Mouse (Mus musculus): ENCODE results near the gene Gm20388.
A peak's percentile ranks its signal among the peaks of the same experiment; 100 is the strongest.

Gm20388 gene

GRCm38 (mm10) chr8:122524506-122524905 is 2613.9 kb downstream of the Gm20388 start:
- no peak for DNase-seq (ENCODE audit: low spot score in 2 of 2)

- DNase-seq (ENCODE audit: low spot score in 2 of 2) = no peak
Measured at GRCm38 (mm10) chr8:122525004-122525403, 2614.4 kb downstream of the Gm20388 start.

- DNase-seq (ENCODE audit: low spot score in 2 of 2) = no peak
Measured at GRCm38 (mm10) chr8:122526084-122526483, 2615.4 kb downstream of the Gm20388 start.

GRCm38 (mm10) chr8:122526526-122527170 is 2616.0 kb downstream of the Gm20388 start:
- DNase-seq (ENCODE audit: low spot score in 2 of 2) = no peak

- DNase-seq (ENCODE audit: low spot score in 2 of 2) = no peak
Measured at GRCm38 (mm10) chr8:122527937-122528336, 2617.3 kb downstream of the Gm20388 start.

- DNase-seq (ENCODE audit: low spot score in 2 of 2) = no peak
Measured at GRCm38 (mm10) chr8:122529159-122529558, 2618.5 kb downstream of the Gm20388 start.

GRCm38 (mm10) chr8:122531312-122531711 is 2620.7 kb downstream of the Gm20388 start:
- no peak for DNase-seq (ENCODE audit: low spot score in 2 of 2)

GRCm38 (mm10) chr8:122537033-122537432 is 2626.4 kb downstream of the Gm20388 start:
- no peak for DNase-seq (ENCODE audit: low spot score in 2 of 2)

- DNase-seq (ENCODE audit: low spot score in 2 of 2) = no peak
Measured at GRCm38 (mm10) chr8:122537812-122538211, 2627.2 kb downstream of the Gm20388 start.

GRCm38 (mm10) chr8:122538310-122539076 is 2627.9 kb downstream of the Gm20388 start:
- no peak for DNase-seq (ENCODE audit: low spot score in 2 of 2)

- DNase-seq (ENCODE audit: low spot score in 2 of 2) = no peak
Measured at GRCm38 (mm10) chr8:122544138-122544537, 2633.5 kb downstream of the Gm20388 start.

GRCm38 (mm10) chr8:122546066-122546755 is 2635.6 kb downstream of the Gm20388 start:
- DNase-seq (ENCODE audit: low spot score in 2 of 2) = no peak

- no peak for DNase-seq (ENCODE audit: low spot score in 2 of 2)
Measured at GRCm38 (mm10) chr8:122546811-122547453, 2636.3 kb downstream of the Gm20388 start.

GRCm38 (mm10) chr8:122547815-122548214 is 2637.2 kb downstream of the Gm20388 start:
- DNase-seq (ENCODE audit: low spot score in 2 of 2) = no peak

- no peak for DNase-seq (ENCODE audit: low spot score in 2 of 2)
Measured at GRCm38 (mm10) chr8:122548331-122548730, 2637.7 kb downstream of the Gm20388 start.

GRCm38 (mm10) chr8:122548891-122549439 is 2638.3 kb downstream of the Gm20388 start:
- no peak for DNase-seq (ENCODE audit: low spot score in 2 of 2)

- no peak for DNase-seq (ENCODE audit: low spot score in 2 of 2)
Measured at GRCm38 (mm10) chr8:122550234-122550994, 2639.8 kb downstream of the Gm20388 start.

- DNase-seq (ENCODE audit: low spot score in 2 of 2) = no peak
Measured at GRCm38 (mm10) chr8:122550995-122551264, 2640.3 kb downstream of the Gm20388 start.

- peak; percentile 70 to 76 for DNase-seq (ENCODE audit: low spot score in 2 of 2)
Measured at GRCm38 (mm10) chr8:122551265-122552051, 2640.8 kb downstream of the Gm20388 start, which contains the start of gene Piezo1. Gene Piezo1 (minus strand): TSS chr8:122551329.

- DNase-seq (ENCODE audit: low spot score in 2 of 2) = no peak
Measured at GRCm38 (mm10) chr8:122554786-122555185, 2644.1 kb downstream of the Gm20388 start.
